Mouse (Mus musculus) layer of hippocampus, adult 8-10 months (tissue): ENCODE measurements around the gene Ccdc130. TPM values are rescaled to one million over a fixed set of nuclear protein-coding genes. Genes with fewer than 3 reads are reported as not detected.
"Not testable (repeated sequence)": the region's sequence is repeated elsewhere in the genome, so short reads cannot be mapped to it uniquely, and the experiment has no call there.

ENCODE experiments used
- DNase-seq, 2 experiments: peaks; one replicate each; pipeline ENCODE4 v3.0.0; 2022; ENCODE audit warnings: low spot score in 2 of 2
- total RNA-seq, 4 experiments: library from RNA; stranded (reverse); gene quantifications; 2 replicates each; pipeline ENCODE4 v1.2.4; 2022

Ccdc130 gene
- total RNA-seq, result 10 to 100 TPM; 22.7 to 30.9 (median 27.0) TPM

DNA sequence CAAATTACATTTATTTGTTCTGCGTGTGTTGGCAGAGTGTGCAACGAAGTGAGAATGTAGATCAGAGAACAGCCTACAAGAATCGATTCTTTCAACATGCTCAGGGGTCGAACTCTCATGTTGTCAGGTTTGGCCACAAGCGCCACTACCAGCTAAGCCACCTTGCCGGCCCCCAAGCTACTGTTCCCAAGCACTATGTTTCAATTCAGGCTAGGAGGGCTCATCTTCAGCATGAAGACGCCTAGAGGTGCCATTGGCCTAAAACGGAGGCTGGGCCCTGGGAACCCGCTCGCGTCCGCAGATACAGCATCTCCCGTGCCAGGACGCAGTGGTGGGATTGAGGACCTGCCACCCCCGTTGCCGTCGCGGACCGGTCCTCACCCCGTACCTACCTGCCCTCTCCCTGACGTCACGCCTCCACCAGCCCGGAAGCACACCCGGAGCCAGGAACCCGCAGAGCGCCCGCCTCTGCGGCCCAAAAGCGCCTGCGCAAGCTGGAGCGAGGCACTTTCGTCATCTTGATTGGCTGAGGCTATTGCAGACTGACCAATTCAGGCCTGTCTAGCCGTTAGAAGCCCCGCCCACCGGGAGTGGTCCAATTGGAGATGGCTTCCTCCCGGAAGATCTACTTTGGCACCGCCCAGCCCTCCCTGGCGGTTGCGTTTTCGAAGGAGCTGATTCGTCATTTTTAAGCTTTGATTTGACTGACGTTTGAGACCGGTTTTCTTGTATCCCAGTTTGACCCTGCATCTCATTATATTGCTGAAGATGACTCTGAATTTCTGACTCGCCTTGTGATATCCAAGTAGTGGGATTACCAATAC, at the start of gene Ccdc130:
Ccdc130 (minus strand) TSS at position 431 of the 824 bp plus-strand sequence.
- peak; percentile 100 for DNase-seq

DNA sequence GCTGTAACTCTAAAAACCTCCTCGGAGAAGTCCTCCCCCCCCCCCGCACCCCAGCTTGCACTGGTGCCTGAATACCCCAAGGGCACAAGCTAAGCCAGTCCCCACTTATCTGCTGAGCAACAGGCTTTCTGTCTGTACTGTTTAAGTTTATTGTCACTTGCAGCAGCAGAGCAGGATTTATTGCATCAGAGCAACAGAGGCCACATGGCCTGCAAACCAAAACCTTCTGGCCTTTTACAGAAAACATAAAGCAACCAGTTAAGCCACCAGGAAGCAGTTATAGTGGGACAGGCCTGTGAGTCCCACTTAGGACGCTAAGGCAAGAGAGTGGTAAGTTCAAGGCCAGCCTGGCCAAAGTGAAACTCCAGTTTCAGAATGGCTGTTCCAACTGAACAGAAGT, 38.2 kb upstream of the Ccdc130 start:
- no peak for DNase-seq

DNA sequence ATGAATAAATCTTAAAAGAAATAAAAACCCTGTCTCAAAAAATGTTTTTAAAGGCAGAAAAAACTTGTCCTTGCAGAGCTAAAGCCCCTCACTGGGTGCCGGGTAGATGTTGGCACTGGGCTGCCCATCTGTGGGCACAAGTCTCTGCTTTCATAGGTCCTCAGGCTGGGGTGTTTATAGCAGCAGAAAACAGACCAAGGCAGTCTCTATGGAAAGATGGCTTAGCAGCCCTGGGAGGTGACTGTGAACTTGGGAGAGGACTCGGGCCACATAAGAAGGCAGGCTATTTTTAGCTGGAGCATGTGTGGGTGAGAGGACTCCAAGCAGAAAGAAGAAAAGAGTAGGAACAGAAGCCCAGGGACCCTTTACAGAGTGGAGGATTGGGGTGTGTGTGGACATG, 33.8 kb upstream of the Ccdc130 start:
- no peak for DNase-seq

DNA sequence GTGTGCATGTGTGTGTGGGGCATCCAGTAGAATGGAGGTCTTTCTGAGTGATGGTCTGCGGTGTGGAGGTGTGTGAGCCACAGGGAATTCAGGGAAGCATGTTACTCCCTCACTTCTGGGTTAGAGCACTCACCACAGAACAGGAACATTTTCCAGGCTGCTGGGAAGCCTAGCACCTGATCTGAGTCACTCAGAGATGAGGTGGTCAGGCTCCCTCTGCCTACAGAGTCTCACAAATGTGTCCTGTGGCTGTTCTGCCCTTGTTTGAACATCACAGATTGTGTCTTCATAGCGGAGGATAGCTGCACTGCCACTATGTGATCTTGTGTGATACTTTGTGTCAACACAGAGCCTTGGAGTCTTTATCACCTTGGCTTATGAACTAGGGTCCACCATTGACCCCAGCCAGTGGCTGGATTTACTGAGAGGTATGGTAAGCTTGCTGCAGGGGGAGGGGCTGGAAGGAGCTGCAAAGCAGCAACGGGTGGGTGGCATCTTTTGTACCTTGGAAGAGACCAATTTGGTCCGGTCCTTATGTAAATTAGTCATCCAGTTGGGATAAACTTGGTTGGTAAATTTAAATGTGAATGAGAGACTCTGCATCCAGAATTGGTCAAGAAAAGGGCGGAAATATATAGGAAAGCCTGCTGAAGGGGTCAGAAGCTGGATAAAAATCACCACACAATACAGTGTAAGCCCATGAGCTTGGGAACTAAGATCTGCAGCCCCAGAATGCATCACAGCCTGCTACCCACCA, 27.0 kb upstream of the Ccdc130 start:
- DNase-seq, result no peak

GRCm38 (mm10) chr8:84291688-84292087, 21.5 kb upstream of the Ccdc130 start:
- DNase-seq, result peak in 1 of 2 experiments; percentile 57

GRCm38 (mm10) chr8:84291086-84291485, 20.9 kb upstream of the Ccdc130 start:
- DNase-seq, result no peak

- DNase-seq, result no peak
These were observed 18.7 kb upstream of the Ccdc130 start for GRCm38 (mm10) chr8:84288892-84289291.

DNA sequence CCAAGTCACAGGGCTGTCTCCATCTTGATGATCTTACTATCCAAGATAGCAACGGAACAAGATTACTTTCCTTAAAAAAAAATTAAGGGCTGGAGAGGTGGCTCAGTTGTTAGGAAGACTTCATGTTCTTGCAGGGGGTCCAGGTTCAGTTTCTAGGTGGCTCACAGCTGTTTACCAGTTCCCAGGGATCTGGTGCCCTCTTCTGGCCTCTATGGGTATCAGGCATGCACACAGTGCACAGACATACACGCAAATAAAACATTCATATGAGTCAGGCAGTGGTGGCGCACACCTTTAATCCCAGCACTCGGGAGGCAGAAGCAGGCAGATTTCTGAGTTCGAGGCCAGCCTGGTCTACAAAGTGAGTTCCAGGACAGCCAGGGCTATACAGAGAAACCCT, 15.5 kb upstream of the Ccdc130 start:
- not testable (repeated sequence) for DNase-seq

DNA sequence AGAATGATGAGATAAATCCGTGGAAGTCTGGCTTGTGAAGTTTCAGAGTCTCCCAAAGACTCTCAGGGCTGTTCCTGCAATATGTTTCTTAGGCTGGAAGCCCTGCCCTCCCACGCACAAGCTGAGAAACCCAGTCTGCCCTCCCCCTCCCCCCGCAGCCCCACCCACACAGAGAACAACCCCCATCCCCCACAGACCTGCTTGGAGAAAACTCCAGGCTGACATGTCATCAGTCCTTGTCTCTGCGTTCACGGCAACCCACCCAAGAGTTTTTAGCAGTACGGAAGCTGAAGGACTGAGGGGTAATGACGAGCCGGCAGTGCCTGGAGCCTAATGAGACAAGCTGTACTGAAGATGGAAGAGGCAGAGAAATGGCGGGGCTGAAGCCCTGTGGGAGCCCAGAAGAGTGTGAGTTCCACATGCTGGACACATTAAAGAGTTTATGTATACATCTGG, 14.5 kb upstream of the Ccdc130 start:
- no peak for DNase-seq

GRCm38 (mm10) chr8:84280777-84281176, 10.6 kb upstream of the Ccdc130 start:
- no peak for DNase-seq

- no peak for DNase-seq
These were observed 6.3 kb upstream of the Ccdc130 start for GRCm38 (mm10) chr8:84276447-84276846.

GRCm38 (mm10) chr8:84273968-84274367, 3.8 kb upstream of the Ccdc130 start:
- no peak for DNase-seq

DNA sequence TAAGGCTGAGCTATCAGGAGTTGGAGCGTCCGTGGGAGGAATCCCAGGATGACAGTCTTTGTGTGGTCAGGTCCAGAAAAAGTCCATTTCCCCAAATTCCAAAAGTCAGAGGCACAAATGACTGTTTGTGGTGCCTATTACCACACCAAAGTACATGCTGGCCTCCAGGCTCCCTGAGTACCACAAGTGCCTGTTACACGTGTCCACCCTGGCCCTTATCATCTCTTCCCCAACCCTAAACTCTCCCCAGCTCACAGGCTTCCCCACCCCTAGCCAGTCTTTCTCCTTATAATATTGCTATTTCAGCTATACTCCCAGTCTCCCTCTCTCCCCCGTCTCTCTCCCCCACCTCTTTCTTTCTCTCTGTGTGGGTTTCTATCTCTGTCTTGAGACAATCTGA, 2.1 kb upstream of the Ccdc130 start:
- DNase-seq, result no peak

DNA sequence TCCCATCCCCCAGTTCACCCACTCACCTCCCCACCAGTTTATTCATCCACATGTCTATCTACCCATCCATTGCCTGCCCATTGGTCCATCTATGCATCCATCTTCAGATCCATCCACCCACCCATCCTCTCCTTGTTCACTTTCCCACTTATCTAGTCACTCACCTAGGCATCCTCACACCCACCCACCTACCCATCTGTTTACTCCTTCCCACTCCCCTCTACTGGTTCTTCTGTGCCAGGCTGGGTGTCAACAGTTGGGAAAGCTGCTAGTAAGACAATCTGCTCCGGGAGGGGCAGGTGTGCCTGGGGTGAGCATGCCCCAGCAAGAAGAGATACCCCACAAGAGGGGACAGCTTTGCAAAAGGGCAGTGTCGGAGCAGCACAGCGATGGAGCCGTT, 9.1 kb downstream of the Ccdc130 start:
- DNase-seq, result no peak

- DNase-seq, result peak; percentile 67 to 73
These were observed 13.2 kb downstream of the Ccdc130 start, which contains the start of gene Mri1 for GRCm38 (mm10) chr8:84256822-84257610. Mri1 (minus strand) TSS chr8:84257326.

- DNase-seq, result no peak
These were observed 13.7 kb downstream of the Ccdc130 start for GRCm38 (mm10) chr8:84256458-84256821.

DNA sequence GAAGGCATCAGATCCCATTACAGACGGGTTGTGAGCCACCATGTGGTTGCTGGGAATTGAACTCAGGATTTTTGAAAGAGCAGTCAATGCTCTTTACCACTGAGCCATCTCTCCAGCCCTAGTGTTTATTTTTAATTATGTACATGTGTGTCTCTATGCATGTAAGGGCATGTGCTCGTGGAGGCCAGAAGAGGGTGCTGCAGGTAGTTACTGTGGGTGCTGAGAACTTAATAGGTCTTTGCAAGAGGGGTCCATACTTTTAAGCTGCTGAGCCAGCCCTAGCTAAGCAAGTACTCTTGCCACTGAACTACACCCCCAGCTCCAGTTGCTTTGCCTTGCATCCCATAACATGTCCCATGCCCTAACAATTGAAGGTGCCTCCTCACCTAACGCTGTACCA, 14.3 kb downstream of the Ccdc130 start:
- no peak for DNase-seq

GRCm38 (mm10) chr8:84249257-84250170, 20.7 kb downstream of the Ccdc130 start, which contains the start of gene D8Ertd738e:
D8Ertd738e (minus strand) TSS chr8:84249719.
- peak; percentile 83 to 84 for DNase-seq

- DNase-seq, result no peak
These were observed 28.4 kb downstream of the Ccdc130 start for GRCm38 (mm10) chr8:84241821-84242220.

DNA sequence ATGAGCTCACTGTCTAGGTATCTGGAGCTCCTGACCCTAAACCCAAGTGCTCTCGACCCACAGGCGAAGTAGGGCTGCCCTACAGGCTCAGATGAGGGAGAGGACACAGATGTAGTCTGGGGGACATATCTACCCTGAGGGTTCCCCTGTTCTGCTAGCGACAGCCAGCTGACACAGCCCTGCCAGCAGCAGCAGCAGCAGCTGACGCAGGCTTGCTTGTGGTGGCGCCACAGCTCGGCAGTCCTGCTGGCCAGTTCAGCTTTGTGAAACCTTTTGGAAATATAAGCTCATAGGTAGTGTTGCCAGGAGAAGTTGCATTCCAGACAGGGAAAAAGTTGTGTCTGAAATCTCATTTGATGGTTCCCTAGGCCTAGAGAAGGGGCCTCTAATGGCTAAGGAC, 29.0 kb downstream of the Ccdc130 start:
- DNase-seq, result no peak
